Mouse (Mus musculus) liver, embryonic 16.5 days (tissue): ENCODE measurements around the gene Cdh6. TPM values are rescaled to one million over a fixed set of nuclear protein-coding genes. Genes with fewer than 3 reads are reported as not detected.

ENCODE experiments used
- ATAC-seq: fragments of 200-750 bp; cut with Nextera tagmentation; 2 replicates; pipeline ENCODE4 v1.8.0; 2017; ENCODE audit warnings: low read depth, mild to moderate bottlenecking, moderate number of reproducible peaks, moderate library complexity
- H3K27ac ChIP-seq: fragments of 300-500 bp; sonication (generic); 2 replicates; pipeline ENCODE4 v1.5.1; 2014; ENCODE audit warnings: mild to moderate bottlenecking, low read length
- H3K27me3 ChIP-seq: fragments of 300-500 bp; sonication (generic); 2 replicates; pipeline ENCODE4 v1.6.1; 2014; ENCODE audit warnings: low read depth, low read length, mixed read lengths; ENCODE audit not compliant: control insufficient read depth, insufficient read depth
- H3K36me3 ChIP-seq: fragments of 300-500 bp; sonication (generic); 2 replicates; pipeline ENCODE4 v1.6.1; 2014; ENCODE audit warnings: mild to moderate bottlenecking; ENCODE audit not compliant: control insufficient read depth, insufficient read depth
- H3K4me1 ChIP-seq: fragments of 300-500 bp; sonication (generic); 2 replicates; pipeline ENCODE4 v1.6.1; 2014; ENCODE audit warnings: low read depth, low read length, mixed read lengths; ENCODE audit not compliant: control insufficient read depth
- H3K4me2 ChIP-seq: fragments of 300-500 bp; sonication (generic); 2 replicates; pipeline ENCODE4 v1.6.1; 2014; ENCODE audit warnings: low read depth, low read length, mixed read lengths
- H3K4me3 ChIP-seq: fragments of 300-500 bp; sonication (generic); 2 replicates; pipeline ENCODE4 v1.5.1; 2014; ENCODE audit warnings: low read depth, mild to moderate bottlenecking, low read length
- H3K9ac ChIP-seq: fragments of 300-500 bp; sonication (generic); 2 replicates; pipeline ENCODE4 v1.6.1; 2014; ENCODE audit warnings: low read depth, low read length
- H3K9me3 ChIP-seq: fragments of 300-500 bp; sonication (generic); replicated peaks from 2 replicates; pipeline ENCODE4 v1.6.1; 2016; ENCODE audit warnings: low read length; ENCODE audit not compliant: control insufficient read depth
- WGBS: fragments of 180-500 bp; shearing (Covaris S2); extraction: QIAGEN DNeasy Blood & Tissue Kit; methylation state at CpG from one replicate; pipeline ENCODE4 v1.1.7; 2014; ENCODE audit not compliant: insufficient replicate concordance; 5-methylcytosine and 5-hydroxymethylcytosine counted together
- polyA plus RNA-seq: library from polyadenylated mRNA; unstranded; fragments of >200 nt; fragmentation: Nextera tagmentation; extraction: Ambion mirVana; gene quantifications from 2 replicates; pipeline ENCODE4 v1.2.1, GENCODE M21; 2015

Gene Cdh6
- polyA plus RNA-seq, 1 experiment from 2014 or later = 0.19 TPM

DNA sequence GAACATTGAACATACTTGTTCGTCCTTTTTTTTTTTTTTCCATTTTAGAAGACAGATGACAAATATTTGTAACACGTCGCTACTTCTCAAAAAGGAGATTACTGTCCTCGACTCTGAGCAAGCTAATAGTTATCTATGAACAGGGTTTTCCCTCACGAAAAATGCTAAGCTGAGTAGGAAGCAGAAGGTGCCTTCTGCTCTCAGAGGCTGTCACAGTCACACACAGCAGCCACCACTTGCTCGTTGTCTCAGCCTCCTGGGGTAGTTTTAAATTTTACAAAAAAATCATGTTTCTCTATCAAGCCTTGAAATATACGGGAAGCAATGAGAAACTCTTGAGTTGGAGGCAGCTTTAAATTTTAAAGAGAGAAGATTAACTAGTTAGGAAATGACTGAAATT, 125.6 kb downstream of the Cdh6 start:
- no peaks in the 10 kb centered on the region for H3K9me3 ChIP-seq
- WGBS = 65% methylated on average over 7 of the region's 7 CpGs
- no peak overlapping the region for H3K27ac ChIP-seq
- ATAC-seq = no peak
- H3K4me1 ChIP-seq = no peaks in the 10 kb centered on the region
- H3K9ac ChIP-seq = no peak overlapping the region
- no peak overlapping the region for H3K4me2 ChIP-seq
- H3K4me3 ChIP-seq = no peak overlapping the region
- no peaks in the 10 kb centered on the region for H3K27me3 ChIP-seq
- H3K36me3 ChIP-seq = no peaks in the 10 kb centered on the region

DNA sequence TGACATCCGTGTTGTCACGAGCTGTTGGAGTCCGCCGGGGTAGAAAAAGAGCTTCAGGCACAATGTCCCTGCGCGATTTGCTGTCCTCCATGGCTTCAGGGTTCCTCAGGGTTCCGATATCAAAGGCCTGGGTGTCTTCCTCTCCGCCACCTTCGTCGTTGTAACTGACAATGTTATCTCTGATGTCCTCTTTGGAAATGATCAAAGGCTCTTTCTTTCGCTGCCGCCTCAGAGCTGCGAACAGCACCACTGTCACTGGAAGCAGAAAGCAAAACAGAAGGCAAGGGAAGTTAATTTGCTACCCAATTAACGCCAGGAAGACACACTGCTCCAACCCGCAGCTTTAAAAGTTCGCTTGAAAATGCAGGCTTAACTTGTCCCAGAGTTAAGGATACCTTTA, 139.0 kb downstream of the Cdh6 start:
- no peak overlapping the region for H3K9ac ChIP-seq
- no peak for ATAC-seq
- no peaks in the 10 kb centered on the region for H3K4me1 ChIP-seq
- no peak overlapping the region for H3K4me3 ChIP-seq
- H3K27ac ChIP-seq = no peak overlapping the region
- no peaks in the 10 kb centered on the region for H3K9me3 ChIP-seq
- H3K4me2 ChIP-seq = no peak overlapping the region
- 37% methylated on average over 16 of the region's 16 CpGs for WGBS
- no peaks in the 10 kb centered on the region for H3K27me3 ChIP-seq
- H3K36me3 ChIP-seq = no peaks in the 10 kb centered on the region

DNA sequence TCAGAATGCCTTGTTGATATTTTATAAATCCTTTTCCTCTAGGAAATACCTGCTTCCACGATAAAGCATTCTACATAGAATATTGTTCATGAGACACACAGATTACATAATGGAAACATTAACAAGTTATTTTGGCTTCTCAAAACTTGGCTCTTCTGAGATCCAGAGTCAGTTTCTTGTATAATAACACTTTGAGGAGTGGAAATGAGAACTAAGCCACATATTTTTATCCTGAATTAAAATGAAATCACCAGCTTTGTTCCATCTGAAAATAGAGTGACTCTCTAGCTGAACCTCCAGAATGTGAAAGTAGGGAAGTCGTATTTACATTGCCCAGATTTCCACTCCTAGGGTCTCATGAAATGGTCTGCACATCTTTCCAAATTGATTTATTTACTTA, 142.8 kb downstream of the Cdh6 start:
- Histone ChIP-seq H3K4me2 (no peak overlapping the region), H3K4me3 (no peak overlapping the region), H3K27ac (no peak overlapping the region), H3K27me3 (no peaks in the 10 kb centered on the region), H3K9me3 (no peaks in the 10 kb centered on the region), H3K9ac (no peak overlapping the region), H3K36me3 (no peaks in the 10 kb centered on the region), H3K4me1 (no peaks in the 10 kb centered on the region)
- ATAC-seq = no peak
- 52% methylated on average over 2 of the region's 2 CpGs for WGBS

DNA sequence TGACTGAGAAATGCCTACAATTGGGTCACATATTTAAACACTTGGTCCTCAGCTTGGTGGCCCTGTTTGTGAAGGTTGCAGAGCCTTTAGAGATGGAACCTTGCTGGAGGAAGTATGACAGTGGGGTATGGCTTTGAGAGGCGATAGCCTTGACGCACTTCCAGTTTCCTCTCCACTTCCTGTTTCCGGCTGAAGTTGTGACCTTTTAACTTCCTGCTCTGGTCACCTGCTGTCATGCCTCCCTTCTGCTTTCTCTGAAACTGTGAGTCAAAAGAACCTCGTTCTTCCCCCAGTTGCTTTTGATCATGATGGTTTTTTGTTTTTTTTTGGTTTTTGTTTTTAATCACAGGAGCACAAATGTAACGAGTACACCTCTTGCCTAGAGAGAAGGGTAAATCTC, 146.0 kb downstream of the Cdh6 start:
- H3K4me1 ChIP-seq = no peaks in the 10 kb centered on the region
- ATAC-seq = no peak
- H3K36me3 ChIP-seq = no peaks in the 10 kb centered on the region
- no peaks in the 10 kb centered on the region for H3K9me3 ChIP-seq
- H3K27ac ChIP-seq = no peak overlapping the region
- no peak overlapping the region for H3K4me3 ChIP-seq
- H3K9ac ChIP-seq = no peak overlapping the region
- no peak overlapping the region for H3K4me2 ChIP-seq
- H3K27me3 ChIP-seq = no peaks in the 10 kb centered on the region
- WGBS = 23% methylated on average over 5 of the region's 5 CpGs

DNA sequence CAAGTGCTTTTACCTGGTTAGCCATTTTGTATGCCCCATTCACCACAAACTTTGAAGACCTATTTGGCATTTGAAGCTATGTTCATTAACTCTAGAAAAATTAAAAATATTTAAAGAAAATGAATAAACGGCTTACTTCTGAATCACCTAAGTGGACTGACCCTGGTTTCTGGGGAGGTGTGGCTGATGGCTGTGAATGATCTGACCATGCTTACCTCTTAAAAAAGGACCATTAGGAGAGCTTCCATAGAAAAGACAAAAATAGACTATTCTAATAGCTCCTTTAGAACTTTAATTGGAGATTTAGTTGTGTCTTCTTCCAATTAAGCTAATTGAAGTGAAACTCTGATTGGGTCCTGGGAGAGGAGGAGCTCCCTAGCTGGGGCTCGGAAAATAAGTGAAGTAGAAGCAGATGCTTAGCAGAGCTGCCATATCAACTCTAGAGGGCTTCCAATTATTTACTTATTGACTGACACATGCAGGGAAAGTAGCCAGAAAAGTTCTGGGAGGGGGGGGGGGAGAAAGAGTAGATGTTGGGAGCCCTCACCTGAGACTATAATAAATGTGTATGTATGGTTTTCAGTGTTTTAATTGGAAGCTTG, 156.6 kb downstream of the Cdh6 start:
- no peaks in the 10 kb centered on the region for H3K36me3 ChIP-seq
- no peaks in the 10 kb centered on the region for H3K4me1 ChIP-seq
- H3K9me3 ChIP-seq = 0 out of 2 replicates have a peak, but pooled peaks cover 2% of the 10 kb centered on the region
- H3K4me2 ChIP-seq = no peak overlapping the region
- no peak overlapping the region for H3K4me3 ChIP-seq
- H3K27ac ChIP-seq = no peak overlapping the region
- H3K27me3 ChIP-seq = no peaks in the 10 kb centered on the region
- WGBS = 51% methylated on average over 2 of the region's 2 CpGs
- no peak overlapping the region for H3K9ac ChIP-seq
- ATAC-seq = no peak

DNA sequence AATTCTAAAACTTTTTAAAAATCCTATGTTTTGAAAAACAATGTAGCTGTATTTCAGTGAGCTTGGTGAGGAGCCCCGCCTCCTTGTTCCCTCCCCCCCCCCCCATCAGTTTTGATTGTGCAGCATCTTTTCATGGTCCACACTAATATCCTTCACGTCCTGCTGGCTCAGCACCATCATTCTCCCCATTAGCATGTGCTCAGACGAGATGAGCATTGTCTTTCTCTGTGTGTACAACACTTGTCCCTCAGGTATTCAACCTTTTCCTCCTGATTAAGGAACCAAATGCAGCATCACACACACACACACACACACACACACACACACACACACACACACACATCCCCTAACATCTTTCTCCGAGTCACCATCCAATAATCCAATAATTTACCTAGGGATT, 164.7 kb downstream of the Cdh6 start:
- H3K9ac ChIP-seq = no peak overlapping the region
- no peak overlapping the region for H3K27ac ChIP-seq
- ATAC-seq = no peak
- H3K4me3 ChIP-seq = no peak overlapping the region
- H3K9me3 ChIP-seq = 0 out of 2 replicates have a peak, but pooled peaks cover 2% of the 10 kb centered on the region
- no peaks in the 10 kb centered on the region for H3K36me3 ChIP-seq
- H3K27me3 ChIP-seq = no peaks in the 10 kb centered on the region
- no peak overlapping the region for H3K4me2 ChIP-seq
- 48% methylated on average over 4 of the region's 4 CpGs for WGBS
- no peaks in the 10 kb centered on the region for H3K4me1 ChIP-seq

DNA sequence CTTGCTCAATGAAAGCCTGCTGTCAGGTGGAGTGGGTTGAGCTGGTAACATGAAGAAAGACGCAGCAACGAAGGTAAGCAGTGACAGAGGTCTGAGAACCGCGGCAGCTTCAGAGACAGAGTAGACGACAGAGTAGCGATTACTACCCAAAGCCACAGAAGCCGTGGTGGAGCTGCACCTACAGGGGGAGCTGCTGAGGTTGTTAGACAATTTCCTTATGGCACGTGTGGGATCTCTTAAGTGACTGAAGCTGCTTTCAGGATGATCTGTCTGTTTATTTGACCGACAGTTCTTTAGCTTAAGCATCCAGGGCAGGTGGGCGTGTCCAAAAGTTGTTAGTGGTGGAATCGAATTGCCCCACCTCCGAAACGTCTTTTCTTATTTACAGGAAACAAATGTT, 167.5 kb downstream of the Cdh6 start:
- ATAC-seq = no peak

DNA sequence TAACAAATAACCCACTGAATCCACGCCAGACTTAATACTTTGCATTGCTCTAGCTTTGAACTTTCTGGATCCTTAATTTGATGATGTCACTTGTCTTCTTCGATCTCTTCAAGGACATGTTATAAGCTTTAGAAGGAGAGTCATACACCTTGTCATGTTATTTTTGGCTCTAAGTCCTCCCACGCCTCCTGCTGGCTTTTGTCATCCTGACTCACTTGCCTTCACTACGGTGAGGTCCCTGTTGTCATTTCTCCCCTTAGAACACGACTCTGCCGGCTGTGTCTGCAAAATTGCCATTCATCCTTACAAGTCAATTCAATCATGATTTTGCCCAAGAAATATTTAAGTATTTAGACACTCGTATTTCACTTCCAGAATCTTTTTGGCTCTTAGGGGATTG, 171.9 kb downstream of the Cdh6 start:
- H3K9me3 ChIP-seq = no peaks in the 10 kb centered on the region
- ATAC-seq = no peak
- H3K27ac ChIP-seq = no peak overlapping the region
- H3K27me3 ChIP-seq = no peaks in the 10 kb centered on the region
- no peak overlapping the region for H3K4me2 ChIP-seq
- H3K9ac ChIP-seq = no peak overlapping the region
- no peaks in the 10 kb centered on the region for H3K4me1 ChIP-seq
- 56% methylated on average over 7 of the region's 7 CpGs for WGBS
- no peaks in the 10 kb centered on the region for H3K36me3 ChIP-seq
- no peak overlapping the region for H3K4me3 ChIP-seq

More for the DNA sequence above, 167.5 kb downstream of the Cdh6 start:
- Histone ChIP-seq H3K9me3 (no peaks in the 10 kb centered on the region), H3K27me3 (no peaks in the 10 kb centered on the region), H3K4me2 (no peak overlapping the region), H3K27ac (no peak overlapping the region), H3K9ac (no peak overlapping the region), H3K4me3 (no peak overlapping the region), H3K36me3 (no peaks in the 10 kb centered on the region), H3K4me1 (no peaks in the 10 kb centered on the region)
- 67% methylated on average over 13 of the region's 13 CpGs for WGBS

DNA sequence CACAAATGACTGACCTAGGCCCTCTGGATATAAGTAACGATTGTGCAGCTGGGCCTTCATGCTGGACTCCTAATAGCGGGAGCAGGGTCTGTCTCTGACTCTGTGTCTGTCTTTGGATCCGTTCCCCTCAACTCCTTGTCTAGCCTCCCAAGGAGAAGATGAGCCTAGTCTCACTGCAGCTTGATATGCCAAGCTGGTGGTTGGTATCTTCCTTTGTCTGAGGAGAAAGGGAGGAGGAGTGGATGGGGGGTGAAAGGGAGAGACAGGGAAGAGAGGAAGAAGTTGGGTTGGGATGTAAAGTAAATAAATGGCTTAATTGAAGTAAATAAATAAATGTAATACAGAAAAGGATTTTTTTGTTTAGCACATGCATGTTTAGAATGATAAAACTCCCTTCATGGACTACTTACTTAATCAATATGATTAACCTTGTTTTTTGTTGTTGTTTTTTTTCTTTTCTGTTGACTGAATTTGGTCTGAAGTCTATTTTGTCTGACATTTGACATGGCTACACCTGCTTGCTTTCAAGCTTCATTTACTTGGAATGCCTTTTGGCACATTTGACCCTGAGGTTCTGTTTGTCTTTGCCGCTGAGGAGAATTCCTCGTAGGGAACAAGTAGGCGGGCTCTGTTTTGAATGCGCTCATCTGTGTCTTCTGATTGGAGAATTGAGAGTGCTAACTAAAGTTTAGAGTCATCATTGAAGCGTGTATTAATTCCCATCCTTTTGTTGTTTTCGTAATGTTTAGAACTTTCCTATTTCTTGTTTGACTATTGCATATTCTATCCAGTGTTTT, 178.7 kb downstream of the Cdh6 start:
- 64% methylated on average over 9 of the region's 9 CpGs for WGBS
- H3K4me2 ChIP-seq = no peak overlapping the region
- no peak overlapping the region for H3K4me3 ChIP-seq
- ATAC-seq = no peak
- H3K27me3 ChIP-seq = no peaks in the 10 kb centered on the region
- H3K4me1 ChIP-seq = no peaks in the 10 kb centered on the region
- H3K9ac ChIP-seq = no peak overlapping the region
- no peaks in the 10 kb centered on the region for H3K36me3 ChIP-seq
- H3K9me3 ChIP-seq = no peaks in the 10 kb centered on the region
- no peak overlapping the region for H3K27ac ChIP-seq
